Mouse (Mus musculus): Measurements from ENCODE around the gene Fgf23. TPM values are rescaled to one million over a fixed set of nuclear protein-coding genes. Genes with fewer than 3 reads are reported as not detected.

The Fgf23 gene
- not detected in 2 replicates for polyA plus RNA-seq (2012; rRNA removed)

DNA sequence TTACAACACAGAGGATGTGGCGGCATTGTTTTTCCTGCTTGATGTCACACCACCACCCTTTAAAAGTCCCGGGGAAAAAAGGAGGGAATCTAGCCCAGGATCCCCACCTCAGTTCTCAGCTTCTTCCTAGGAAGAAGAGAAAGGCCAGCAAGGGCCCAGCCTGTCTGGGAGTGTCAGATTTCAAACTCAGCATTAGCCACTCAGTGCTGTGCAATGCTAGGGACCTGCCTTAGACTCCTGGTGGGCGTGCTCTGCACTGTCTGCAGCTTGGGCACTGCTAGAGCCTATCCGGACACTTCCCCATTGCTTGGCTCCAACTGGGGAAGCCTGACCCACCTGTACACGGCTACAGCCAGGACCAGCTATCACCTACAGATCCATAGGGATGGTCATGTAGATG lies at the start of gene Fgf23:
Gene Fgf23 (plus strand): TSS at position 86 of the 400 bp plus-strand sequence.

DNA sequence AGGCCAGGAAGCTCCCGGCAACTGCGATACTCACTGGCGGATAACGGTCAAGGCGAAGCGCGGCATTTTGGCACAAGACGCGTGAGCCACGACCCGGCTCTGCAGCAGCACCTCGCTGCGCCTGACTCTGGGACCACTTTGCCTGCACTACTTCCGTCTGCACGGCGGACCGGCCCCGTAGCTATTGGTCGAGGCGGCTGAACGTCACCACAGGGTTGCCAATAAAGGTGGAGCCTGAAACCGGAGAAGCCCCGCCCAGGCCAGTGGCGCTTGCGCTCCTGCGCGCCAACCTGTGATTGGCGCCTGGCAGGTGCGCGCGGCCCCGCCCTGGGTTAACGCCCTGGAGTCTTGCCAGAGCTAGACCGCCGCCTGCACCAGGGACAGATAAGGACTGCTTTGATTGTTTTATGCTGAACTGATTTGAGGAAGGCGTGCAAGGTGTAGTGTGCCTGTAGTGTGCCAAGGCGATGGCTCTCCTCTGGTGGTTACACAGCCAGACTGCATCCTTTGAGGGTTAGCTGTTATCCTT lies 36.8 kb downstream of the Fgf23 start, which contains the start of gene Tigar:
Gene Tigar (minus strand): TSS at position 156 of the 529 bp plus-strand sequence.

Other genes with a start within 250 kb of the Fgf23 start
- gene Ndufa9, start 223.8 kb upstream of the Fgf23 start, polyA plus RNA-seq (2012; rRNA removed), result 51.7 and 53.5 TPM in 2 replicates
- gene Akap3, start 219.8 kb upstream of the Fgf23 start, polyA plus RNA-seq (2012; rRNA removed), result 0.03 TPM in 1 of 2 replicates, not detected in the other
- 0.12 TPM in 1 of 2 replicates, not detected in the other for gene Dyrk4, start 151.1 kb upstream of the Fgf23 start, polyA plus RNA-seq (2012; rRNA removed)
- gene Rad51ap1, start 133.3 kb upstream of the Fgf23 start, polyA plus RNA-seq (2012; rRNA removed), result 0.89 and 0.94 TPM in 2 replicates
- 0.53 and 1.1 TPM in 2 replicates for gene D6Wsu163e, start 132.9 kb upstream of the Fgf23 start, polyA plus RNA-seq (2012; rRNA removed)
- 0.01 TPM in 1 of 2 replicates, not detected in the other for gene Fgf6, start 57.3 kb upstream of the Fgf23 start, polyA plus RNA-seq (2012; rRNA removed)
- 1.8 and 2.5 TPM in 2 replicates for gene Tigar, start 36.7 kb downstream of the Fgf23 start, polyA plus RNA-seq (2012; rRNA removed)
- gene Ccnd2, start 79.3 kb downstream of the Fgf23 start, polyA plus RNA-seq (2012; rRNA removed), result 8.1 and 16.0 TPM in 2 replicates

Measured in stomach, adult 2 months (tissue).